Mouse (Mus musculus) left cerebral cortex, postnatal 14 days (tissue): Measurements from ENCODE around the gene Tbx2. TPM values are rescaled to one million over a fixed set of nuclear protein-coding genes. Genes with fewer than 3 reads are reported as not detected.
A peak's percentile ranks its signal among the peaks of the same experiment; 100 is the strongest.

Experiments
- DNase-seq, 2 experiments: peaks; one replicate each; pipeline ENCODE4 v3.0.0; 2021 to 2022; ENCODE audit warnings: low spot score in 2 of 2, mixed read lengths in 1 of 2
- intact Hi-C: fragments of 180-260 bp; cut with DNase I; formaldehyde crosslinking; loops from one replicate; pipeline ENCODE4 v1.15.1; 2025
- long read RNA-seq, 2 experiments: library from polyadenylated mRNA; stranded (forward); transcript quantifications; one replicate each; pipeline ENCODE4 v2.0.0; 2021
- total RNA-seq, 2 experiments: library from RNA; stranded (reverse); gene quantifications; 2 replicates each; pipeline ENCODE4 v1.2.3; 2021

Gene Tbx2
- 1 to 10 TPM; 2.9 to 3.6 TPM for total RNA-seq
- long read RNA-seq, experiment 1, transcript Tbx2-201 (7 exons, 3,626 nt) = major isoform, 8 of 9 reads
- long read RNA-seq, experiment 1, partial matches to known transcripts = 0 of 9 reads
- long read RNA-seq, experiment 1, other reads (novel, unspliced or antisense) = 1 of 9 reads
- long read RNA-seq, experiment 2, transcript Tbx2-201 (7 exons, 3,626 nt) = major isoform, 9 of 11 reads
- long read RNA-seq, experiment 2, partial matches to known transcripts = 1 of 11 reads
- long read RNA-seq, experiment 2, other reads (novel, unspliced or antisense) = 1 of 11 reads

DNA sequence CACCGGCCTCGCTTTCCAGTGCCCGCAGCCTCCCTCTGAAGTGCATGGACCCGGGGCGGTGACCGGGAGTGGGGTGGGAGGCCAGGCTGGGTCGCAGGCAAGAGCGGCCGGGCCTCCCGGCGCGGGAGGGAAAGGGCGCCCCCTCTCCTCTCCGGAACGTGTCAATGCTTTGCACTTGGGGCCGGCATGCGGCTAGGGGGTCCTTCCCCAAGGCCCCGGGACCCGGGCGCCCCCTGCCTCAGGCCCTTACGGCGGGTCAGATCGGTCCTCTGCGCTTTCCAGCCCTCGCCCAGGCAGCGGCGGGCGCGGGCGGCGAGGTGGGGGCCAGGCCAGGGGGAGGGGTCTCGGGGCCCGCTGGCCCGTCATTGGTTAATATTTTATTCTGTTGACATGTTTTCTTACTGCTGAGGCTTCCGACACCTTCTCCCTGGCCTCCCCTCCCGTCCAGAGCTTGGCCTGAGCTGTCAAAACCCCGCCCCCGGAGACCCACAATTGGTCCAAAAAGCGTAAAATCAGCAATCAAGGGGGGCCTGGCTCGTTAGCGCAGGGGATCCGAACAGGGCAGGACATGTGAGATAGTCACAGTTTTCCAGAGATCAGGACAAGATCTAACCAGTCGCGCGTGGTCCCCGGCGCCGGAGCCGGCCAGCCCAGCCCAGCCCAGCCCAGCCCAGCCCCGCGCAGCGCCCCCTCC is at the start of gene Tbx2:
Tbx2 (plus strand) TSS at position 321 of the 694 bp plus-strand sequence.
- DNase-seq = no peak
- intact Hi-C loops = loop anchor here (5.0 kb wide), 1 partner anchor 1315 kb away; no protein-coding TSS in a partner anchor

DNA sequence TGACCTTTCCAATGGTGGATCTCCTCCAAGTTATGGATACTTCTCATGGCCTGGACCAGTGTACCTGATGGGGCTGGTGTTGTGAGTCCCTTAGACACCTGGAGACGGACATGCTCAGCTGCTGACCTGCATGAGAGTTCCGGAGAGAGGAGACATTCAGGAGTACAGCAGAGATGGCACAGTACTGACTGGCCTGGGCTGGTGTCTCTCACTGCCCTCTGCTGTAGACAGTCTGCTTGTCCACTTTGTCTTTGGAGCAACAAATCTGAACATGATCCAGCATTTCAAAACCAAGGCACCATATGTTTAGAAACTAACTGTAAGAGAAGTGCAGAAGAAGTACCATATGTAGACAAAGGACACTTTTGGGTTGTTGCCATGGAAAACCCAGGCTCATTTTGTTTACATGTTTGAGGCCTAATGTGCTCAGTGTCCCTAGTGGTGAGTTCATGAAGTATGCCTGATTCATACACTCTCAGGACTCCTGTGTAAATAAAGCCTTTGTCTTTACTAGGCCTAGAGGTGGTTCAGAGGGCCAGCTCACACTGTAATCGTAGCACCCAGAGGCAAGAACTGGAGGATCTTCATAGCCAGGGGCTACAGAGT is 46.1 kb upstream of the Tbx2 start:
- peak; percentile 19 to 77 for DNase-seq
- intact Hi-C loops = no loop called here

DNA sequence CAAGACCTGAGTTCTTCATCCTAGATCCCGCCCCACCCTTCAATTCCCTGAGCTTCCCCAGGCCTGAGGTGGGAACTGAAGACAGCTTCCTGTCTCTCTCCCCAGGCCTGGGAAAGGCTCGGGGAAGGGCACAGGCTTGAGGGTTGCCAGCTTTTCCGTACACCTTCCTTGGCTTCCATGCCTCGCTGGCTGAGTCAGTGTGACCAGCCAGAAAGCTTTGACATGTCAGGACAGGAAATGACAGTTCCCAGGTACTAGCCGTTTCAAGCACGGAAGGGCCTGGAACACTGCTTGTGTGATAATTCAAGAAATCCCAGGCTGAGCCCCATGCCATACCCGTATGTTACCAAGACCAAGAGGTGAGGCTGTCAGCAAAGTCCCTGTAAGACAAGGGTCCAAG is 42.6 kb upstream of the Tbx2 start:
- intact Hi-C loops = no loop called here
- no peak for DNase-seq

DNA sequence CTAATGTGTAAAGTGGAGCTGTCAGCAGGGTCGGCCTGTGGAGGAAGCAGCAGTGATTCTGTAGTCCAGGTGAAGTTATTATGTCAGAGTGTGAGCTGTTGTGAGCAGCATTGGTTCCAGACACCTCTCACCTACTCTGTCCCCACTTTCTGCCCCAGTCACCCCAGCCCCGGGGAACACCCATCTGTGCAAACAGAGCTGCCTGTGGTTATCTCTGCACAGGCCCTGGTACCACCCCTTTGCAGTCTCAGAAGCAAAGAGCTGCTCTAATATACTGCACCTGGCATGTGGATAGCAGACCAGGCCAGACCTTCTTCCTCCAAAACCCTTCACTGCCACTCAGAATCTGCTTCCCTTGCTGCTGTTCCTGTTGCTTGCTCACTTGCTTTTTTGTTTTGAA is 42.1 kb upstream of the Tbx2 start:
- DNase-seq = no peak
- intact Hi-C loops = no loop called here

DNA sequence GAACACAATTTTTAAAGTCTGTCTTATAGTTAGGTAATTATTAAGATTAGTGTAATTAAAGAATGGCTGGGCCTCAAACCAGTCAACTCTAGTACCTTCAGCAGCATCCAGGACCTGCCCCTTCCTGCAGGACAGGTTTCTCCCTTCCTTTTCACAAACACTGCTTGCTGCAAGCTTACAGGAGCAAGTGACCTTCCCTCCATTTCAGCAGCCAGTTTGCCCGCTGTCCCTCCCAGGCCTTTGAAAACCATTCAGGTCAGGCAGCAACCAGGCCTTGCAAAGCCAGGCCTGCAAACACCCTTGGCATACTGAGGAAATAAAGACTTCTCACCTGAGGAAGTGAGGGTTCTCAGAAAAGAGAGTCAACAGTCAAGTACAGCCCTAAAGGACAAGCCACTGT is 41.1 kb upstream of the Tbx2 start:
- intact Hi-C loops = no loop called here

DNA sequence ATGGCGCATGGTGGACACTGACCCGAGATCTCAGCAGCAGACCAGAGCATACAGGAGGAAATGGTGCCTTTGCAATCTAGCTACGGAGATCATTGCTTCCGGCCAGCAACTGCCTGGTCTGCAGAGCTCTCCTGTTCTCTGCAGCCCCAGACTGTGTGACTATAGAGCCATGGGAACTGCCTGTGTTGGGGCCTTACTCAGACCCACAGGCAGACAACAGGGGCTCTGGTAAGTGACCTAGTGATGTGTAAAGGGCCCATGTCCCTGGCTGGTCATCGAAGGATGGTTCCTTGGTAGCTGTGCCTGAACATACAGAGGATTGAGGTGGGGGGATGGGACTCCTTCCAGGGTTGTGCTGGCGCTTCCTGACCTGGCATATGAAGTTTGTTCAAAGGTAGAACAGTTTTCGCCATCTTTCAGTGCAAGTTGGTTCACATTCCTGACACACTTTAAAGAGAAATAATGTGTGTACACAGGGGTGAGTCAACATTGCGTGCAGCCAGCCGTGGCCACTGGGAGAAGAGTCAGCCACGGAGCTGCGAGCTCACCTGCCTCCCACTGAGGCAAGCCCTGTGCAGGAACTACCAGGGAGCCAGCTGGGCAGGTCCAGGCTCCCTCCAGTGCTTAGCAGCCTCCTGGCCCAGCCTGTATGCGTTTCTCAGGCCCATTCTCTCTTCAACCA is 39.7 kb upstream of the Tbx2 start:
- intact Hi-C loops = no loop called here
- DNase-seq = no peak

More for the DNA sequence above, 41.1 kb upstream of the Tbx2 start:
- no peak for DNase-seq

DNA sequence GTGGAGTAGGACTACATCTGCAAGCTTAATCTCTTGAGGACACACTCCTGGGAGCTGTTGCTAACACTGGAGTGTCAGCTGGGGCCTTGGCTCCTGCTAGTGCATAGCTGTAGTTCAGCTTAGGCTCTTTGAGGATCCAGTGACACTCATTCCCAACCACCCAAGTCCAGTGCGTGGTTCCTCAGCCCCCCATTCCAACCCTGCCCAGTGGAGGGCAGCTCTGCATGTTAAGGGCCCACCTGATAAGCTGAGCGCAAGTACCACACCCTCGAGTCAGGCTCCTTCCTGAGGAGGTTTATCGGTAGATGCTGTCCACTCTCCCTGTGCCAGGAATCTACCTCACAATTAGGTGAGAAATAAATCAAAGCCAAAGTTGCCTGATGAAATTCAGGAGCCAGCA is 32.9 kb upstream of the Tbx2 start:
- DNase-seq = no peak
- intact Hi-C loops = no loop called here

DNA sequence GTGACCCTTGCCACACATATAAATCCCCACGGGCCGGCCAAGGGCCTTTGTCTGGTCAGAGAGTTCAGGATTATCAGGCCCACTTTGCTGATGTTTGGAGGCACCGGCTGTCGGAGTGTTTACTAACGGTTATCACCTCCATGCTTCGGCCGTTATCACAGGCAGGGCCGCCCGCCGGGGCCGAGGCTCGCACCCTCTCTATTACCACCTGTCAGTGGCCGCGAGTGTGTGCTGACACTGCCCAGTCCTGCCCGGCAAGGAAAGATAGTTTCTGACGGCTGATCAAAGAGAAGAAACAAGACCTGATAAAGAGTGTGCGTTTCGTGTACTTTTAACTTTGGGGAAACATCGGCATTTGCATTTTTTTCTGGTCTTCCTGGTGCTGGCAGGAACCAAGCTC is 32.5 kb upstream of the Tbx2 start:
- intact Hi-C loops = no loop called here
- DNase-seq = no peak

DNA sequence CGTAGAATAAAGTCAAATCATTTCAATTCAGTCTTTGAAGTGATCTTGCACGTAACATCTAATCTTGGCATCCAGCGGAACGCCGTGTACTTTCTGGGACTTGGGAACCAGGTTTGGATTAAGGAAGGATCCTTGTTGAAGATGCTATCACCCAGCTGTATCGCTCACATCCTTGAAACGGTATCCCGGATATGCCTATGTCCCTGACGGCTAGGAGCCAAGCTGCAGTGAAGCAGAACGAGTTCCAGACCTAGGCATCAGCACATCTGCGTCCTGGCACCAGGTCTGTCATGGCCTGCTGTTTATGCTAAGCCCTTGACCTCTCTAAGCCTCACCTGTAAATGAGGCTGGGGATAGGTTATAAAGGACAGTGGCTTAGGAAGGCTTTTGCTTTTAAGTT is 32.0 kb upstream of the Tbx2 start:
- no peak for DNase-seq
- intact Hi-C loops = no loop called here

DNA sequence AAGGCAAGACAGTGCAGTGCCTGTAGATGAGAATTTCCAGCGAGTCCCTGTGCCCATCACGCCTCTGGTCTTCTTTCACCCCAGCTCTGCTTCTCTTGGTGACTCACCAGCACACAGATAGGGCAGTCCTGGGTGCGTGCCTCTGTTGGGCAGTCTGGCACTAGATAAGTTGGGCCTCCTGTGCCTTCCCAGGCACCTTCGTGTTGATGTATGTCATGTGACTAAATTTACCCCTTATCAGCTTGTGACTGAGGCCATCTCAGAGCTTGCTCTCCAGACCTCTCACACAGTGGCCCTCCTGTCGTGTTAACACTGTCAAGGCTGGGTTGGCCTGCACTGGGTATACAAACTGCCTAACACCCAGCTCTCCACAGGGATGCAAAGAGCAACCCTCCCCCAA is 28.3 kb upstream of the Tbx2 start:
- no peak for DNase-seq
- intact Hi-C loops = no loop called here

DNA sequence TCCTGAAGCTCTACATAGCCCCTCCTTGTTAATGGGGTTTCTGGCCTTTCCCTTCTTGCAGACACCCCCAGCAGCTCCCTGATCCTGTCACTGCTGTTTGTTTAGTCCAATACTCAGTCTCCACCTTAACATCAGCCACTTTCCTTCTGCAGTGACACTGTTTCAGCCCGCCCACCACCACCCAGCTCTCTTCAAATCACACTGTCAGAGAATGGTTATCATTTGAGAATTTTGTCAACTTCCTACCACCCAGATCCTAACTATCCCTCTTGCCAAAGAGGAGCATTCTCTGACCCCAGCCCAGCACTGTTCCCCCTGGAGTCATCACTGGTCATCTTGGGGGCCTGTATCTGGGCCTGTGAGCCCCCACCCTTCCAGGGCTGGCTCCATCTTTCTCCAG is 26.6 kb upstream of the Tbx2 start:
- DNase-seq = no peak
- intact Hi-C loops = no loop called here

DNA sequence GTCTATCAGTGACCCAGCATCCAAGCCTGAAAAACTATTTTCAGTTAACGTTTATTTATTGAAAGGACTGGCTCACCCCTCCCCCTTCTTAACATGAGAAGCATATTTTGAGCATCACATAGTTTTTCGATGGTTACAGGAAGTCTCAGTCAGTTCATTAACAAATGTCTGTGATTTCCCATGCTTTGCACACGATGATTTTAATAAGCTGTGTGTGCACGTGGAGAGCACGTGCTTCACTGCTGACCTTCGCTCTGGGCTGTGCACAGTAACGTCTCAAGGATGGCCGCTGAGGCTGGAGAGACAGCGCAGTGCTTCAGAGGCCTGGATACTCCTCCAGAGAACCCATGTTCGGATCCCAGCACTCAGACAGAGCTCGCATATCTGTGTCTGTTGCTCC is 25.0 kb upstream of the Tbx2 start:
- intact Hi-C loops = no loop called here
- DNase-seq = no peak

DNA sequence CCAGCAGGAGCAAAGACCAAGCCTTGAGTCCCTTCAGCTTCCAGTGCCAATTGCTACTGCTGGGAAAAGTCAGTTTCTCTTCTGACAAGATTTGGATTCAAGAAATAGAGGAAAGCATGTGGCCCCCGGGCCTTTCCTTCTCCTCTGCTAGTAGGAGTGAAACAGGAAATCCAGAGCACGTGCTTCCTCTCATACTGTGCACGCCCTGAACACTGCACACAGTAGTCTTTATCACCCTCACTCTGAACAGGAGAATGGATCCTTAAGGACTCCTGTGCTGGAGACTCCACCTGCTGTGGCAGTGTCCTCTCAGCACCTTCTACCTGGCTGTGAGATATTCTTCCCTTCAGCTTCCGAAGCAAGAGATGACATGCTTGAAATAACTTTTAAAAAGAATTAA is 21.1 kb upstream of the Tbx2 start:
- no peak for DNase-seq
- intact Hi-C loops = no loop called here

DNA sequence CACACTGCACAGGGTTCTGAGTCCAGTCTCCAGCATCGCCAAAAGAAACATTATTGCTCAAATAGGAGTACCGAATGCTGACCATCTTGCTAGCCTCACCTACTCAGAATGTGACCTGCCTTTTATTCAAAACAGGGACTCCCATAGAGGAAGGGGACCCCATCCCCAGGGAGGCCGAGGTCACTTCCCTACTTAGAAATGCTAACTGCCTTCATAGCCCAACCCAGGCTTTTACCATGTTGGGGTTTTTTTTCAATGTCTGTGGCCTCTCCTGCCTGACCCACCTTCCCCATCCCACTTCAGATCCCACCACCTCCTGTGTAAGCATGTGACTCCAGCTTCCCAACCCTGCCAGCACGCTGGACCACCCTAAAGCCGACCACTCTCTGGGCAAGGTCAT is 20.7 kb upstream of the Tbx2 start:
- intact Hi-C loops = no loop called here
- no peak for DNase-seq

DNA sequence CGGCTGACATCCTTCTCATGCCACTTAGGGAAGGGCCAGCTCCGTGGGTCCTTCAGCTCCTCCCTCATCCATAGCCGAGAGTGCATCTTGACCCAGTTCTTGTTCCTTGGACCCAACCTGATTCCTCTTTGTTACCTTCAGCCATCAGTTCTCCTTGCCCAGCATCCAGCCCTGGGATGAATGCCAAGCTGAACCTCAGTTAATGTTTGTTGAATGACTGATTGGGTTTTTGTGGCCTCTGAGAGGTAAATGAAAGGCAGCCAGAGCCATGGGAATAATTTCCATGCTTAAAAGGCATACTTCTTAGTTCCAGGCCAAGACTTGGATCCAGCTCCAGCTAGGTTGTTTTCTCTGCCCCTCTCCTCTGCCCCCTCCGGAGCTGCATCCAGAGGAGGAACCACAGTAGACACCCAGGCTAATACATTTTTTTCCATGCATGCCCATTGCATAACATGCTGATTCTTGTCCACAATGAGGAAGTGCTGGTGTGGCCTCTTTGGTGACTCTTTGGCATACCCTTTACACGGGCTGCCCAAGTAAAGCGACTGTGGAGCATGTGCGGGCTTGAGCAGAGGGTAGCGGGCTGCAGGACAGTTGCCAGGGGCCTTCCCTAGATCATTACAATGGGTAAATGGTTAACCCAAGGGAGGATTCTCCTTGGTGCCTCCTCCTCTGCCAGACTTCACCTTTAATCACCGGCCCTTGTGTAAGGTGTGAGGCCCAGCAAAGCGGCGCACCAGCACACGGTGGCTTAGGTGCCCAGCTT is 20.0 kb upstream of the Tbx2 start:
- intact Hi-C loops = no loop called here

DNA sequence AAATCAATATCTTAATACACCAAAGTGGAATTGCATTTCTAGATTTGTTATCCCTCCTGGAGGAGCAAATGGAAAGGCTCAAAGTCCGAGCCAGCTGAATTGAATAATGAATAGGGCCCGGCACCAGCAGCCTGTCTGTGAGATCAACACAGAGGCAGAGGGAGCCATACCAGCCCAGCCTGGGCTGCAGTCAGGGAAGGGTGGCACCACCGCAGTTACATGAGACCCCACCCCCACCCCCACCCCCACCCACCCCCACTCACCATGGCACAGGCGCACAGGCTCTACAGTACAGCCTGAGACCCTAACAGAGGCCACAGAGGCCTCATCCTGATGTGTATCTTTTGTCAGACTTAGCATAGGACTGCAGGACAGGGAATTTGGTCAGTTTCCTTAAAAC is 17.7 kb upstream of the Tbx2 start:
- intact Hi-C loops = no loop called here
- no peak for DNase-seq

More for the DNA sequence above, 20.0 kb upstream of the Tbx2 start:
- DNase-seq = no peak

DNA sequence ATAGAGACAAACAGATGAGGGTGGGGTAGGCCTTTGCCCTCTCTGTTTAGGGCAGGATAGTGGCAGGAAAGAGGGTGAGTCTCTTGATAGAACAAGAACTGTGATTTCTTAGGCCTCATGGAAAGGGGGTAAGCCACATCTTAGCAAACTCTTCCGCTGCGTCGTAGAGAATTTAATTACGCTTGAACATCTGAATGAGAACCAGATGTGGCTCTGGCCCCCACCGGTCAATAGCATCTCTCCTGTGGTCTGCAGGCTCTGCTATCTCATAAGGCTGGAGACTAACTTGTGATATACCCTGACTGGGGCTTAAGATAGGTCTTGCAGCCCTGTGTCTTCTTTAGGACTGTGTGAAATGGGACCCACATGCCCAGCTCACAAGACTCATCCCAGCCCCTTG is 15.9 kb upstream of the Tbx2 start:
- no peak for DNase-seq
- intact Hi-C loops = no loop called here

DNA sequence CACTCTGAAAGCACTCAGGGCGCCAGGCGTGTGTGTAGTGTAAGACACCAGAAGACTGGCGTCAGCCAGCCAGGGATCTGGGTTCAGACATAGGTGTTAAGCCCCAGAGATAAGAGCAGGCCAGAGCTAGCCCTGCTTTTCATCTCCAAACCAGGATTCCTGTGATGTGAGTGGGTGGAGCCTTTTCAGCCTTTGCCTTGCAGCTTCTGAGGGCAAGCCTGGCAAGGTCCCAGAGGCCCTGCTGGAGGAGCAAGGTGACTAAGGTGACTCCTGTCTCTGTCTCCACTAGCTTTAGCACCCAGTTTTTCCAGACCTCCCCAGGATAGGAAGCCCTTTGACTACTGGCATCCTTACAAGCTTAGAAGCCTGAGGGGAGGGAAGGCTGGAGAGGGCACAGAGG is 13.9 kb upstream of the Tbx2 start:
- DNase-seq = no peak
- intact Hi-C loops = no loop called here

DNA sequence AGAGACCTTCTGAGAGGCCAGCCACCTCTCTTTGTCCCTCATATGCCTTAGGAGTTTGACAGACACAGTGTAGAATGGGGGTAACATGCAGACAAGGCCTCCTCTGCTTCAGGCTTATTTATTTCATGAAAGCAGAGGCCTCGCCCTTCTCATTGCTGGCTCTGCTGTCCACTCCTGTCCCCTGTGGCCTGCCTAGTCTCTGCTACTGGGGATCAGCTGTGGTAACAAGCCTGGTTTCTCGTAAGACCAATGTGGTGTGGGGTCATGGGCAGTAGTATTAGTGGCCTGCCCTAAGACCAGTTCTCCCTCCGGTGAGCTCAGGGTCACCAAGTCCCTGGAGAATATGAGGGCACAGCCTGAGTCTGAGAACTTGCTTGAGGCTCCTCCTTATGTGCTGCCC is 11.4 kb upstream of the Tbx2 start:
- intact Hi-C loops = loop anchor here (5.0 kb wide), 1 partner anchor 304 kb away; no protein-coding TSS in a partner anchor
- no peak for DNase-seq

DNA sequence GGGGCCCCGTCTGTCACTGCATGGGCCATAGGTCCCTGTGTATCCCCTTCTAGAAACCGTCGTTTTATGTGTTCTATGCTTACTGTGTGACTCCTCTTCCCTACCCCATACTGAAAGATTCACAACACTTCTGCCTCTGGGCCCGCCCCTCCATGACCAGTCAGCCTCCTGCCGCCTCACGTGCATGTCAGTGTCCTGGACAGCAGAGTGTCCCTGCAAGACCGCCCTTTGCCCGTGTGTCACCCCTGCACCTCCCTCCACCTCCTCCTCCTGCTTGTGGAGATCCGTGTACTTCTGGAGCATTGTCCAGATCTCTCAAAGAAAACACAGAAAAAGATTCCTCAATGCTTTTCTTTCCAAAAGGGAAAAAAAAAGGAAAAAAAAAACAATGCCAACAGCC is 10.7 kb upstream of the Tbx2 start:
- intact Hi-C loops = loop anchor here (5.0 kb wide), 1 partner anchor 304 kb away; no protein-coding TSS in a partner anchor
- no peak for DNase-seq
